Mouse (Mus musculus): ENCODE data around the gene B9d1.

B9d1 gene

DNA sequence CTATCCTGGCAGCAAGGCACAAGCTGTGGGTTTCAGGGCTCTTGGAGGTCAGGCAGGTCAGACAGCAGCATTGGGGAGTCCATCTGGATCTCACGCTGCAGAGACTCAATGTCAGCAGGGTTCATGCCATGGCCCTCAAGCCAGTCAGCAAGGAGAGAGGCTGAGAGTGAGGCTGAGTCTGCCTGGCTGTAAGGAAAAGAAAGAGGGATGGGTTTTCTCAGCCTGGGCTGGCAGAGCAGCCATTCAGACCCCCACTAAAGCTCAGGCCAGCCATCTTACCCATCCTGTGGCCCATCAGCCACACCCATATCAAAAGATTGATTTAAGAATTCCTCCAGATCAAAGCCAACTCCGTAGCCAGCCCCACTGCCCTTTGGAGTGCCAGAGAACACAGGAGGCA is 15.9 kb upstream of the B9d1 start:
- no peak for DNase-seq (ENCODE audit: extremely low spot score)

DNA sequence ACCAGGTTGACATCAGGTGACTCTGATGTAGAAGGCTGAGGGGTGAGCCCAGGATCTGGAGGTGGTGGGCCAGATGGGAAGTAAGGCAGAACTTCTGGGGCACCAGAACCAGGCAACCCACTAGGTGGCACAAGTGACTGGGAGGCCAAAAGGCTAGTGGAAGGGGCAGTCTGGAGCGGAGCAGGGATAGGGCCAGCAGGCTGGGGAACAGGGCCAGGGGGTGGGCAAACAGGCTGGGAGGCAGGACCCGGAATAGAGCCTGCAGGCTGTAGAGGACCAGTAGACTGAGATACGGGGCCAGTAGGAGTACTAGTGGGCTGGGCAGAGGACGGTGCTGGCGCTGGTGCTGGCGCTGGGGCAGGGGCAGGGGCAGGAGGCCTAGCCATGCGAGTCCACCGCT is 15.1 kb upstream of the B9d1 start:
- no peak for DNase-seq (ENCODE audit: extremely low spot score)

GRCm38 (mm10) chr11:61490944-61491520 is 13.9 kb upstream of the B9d1 start:
- DNase-seq (ENCODE audit: extremely low spot score), result no peak

DNA sequence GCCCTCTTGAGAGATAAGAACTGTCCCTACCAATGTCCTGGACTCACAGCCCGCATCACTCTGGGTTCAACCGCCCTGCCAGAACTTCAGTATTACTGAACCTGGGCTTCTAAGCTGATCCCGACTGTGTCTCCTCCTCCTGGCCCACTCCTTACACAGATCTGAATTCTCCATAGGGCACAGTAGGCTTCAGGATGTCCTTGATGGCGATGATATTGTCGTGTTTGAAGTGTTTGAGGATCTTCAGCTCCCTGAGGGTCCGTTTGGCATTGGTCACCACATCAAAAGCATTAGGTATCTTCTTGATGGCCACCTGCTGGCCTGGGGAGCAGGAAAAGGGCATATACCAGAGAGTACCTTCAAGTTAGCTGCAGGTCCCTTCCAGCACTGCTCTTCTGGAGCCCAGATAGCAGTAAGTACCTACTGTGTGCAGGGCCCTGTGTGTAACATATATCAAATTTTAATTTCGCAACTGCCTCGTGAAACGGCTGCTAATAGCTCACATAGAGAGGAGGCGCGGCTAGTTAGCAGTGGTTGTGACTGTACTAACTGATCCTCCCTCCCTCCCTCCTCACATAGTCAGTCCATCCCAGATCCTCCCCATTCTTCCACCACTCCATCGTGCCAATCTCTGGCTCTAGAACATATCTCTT is 12.1 kb upstream of the B9d1 start:
- no peak for DNase-seq (ENCODE audit: extremely low spot score)

DNA sequence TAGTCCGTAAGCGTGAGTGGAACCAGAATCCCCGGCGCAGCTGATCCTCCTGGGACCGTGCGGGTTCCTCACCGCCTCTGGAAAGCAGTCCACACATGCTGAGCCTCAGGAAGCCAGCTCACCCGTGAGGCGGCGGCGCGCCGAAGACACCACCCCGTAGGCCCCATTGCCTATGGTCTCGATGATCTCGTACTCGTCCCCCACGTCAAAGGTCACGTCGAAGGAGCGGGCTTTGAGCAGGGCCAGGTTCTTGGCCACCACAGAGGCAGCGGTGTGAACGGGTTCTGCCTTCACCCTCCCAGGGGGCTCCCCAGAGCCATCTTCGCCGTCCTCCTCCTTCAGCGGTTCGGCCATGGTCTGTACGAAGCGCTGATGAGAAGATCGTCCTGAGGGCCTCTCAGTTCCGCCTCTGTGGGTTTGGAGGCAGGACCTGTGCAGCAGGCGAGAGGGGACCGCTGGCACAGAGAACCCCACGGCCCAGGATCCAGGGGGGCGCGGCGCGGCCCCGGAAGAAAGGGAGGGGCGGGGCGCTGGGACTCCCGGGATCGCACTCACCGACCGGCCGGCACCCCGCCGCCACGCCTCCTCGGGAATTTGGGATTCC is 11.3 kb upstream of the B9d1 start:
- no peak for DNase-seq (ENCODE audit: extremely low spot score)

DNA sequence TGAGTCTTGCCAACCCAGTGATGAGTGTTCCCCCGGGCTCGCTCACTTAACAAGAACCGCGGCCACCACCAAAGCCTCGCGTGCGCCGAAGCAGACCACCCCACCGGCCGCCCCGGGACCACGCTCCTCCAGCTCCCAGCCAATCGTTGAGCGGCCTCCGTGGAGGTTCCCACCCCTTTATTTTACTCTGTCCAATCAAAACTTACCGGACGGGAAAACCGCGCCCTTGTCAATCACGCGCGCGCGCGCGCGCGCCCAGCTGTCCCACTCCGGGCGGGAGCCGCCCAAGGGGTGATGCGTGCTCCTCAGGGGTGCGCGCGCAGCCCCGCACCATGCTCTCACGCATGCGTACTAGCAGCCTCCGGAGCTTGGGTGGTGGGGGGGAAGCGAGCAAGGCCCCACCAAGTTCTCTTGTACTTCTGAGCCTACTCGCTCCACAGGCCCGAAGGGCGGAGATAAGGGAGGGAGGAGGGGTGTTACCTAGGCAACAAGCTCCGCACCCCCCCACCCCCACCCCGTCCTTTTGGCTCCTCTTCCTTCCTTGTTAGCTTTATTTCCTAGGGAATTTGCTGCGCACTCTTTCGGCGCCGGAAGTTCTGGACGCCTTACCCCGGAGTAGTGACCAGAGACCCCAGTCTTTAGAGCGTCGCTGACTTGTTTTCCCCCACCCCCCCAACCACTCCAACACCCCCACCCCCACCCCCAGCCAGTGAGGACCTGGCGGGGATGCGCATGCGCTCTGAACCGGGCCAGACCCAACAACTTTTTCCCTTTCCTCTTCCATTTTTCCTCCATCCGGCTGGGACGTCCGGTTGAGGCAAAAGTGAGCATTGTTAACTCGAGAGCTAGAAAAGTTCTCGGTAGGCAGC is 10.6 kb upstream of the B9d1 start, which contains the start of gene Mapk7:
TSS of gene Mapk7 (minus strand) at position 278 of the 869 bp plus-strand sequence.
- DNase-seq (ENCODE audit: extremely low spot score), result peak; percentile 99

DNA sequence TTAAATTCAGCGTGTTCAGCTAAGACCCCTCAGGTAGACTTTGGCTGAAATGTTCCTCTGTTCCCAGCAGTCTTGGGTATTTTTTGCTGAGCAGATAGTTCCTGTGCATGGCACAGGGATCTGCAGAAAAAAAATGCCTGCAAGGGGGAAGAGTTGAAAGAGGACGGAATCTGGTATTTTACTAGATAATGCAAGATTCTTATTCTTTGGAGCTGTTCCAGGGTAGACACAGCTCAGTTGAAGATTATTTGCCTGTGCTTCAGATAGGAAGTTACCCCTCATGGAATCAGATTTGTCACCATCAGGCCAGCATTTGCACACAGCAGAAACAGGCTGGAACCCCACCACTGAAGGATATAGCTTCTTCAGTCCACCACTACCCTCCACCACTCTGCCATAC is 9.4 kb upstream of the B9d1 start:
- DNase-seq (ENCODE audit: extremely low spot score), result no peak

- DNase-seq (ENCODE audit: extremely low spot score), result no peak
These were observed 7.5 kb upstream of the B9d1 start for GRCm38 (mm10) chr11:61497490-61497889.

GRCm38 (mm10) chr11:61498736-61499504 is 6.0 kb upstream of the B9d1 start:
- DNase-seq (ENCODE audit: extremely low spot score), result no peak

- DNase-seq (ENCODE audit: extremely low spot score), result no peak
These were observed 1.0 kb upstream of the B9d1 start for GRCm38 (mm10) chr11:61503933-61504332.

DNA sequence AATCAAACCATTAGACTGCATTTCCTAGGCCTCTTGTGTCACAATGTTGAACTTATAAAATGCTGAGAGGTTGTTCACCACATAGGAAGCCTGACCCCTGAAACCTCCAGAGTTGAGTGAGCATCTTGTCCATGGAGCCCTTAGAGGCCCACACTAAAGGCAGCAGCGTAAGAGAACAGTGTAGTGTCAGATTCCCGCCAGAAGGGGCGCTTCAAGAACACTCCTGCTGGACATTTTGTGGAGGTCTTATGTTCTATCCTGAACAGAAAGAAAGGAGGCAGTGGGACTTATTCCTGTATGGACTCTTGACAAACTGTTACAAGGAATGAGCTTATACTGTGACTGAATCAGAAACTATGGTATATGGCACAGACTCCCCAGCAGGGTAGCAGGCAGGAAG is 10.0 kb downstream of the B9d1 start:
- DNase-seq (ENCODE audit: extremely low spot score), result peak; percentile 49

GRCm38 (mm10) chr11:61517971-61518370 is 13.0 kb downstream of the B9d1 start:
- DNase-seq (ENCODE audit: extremely low spot score), result no peak

- DNase-seq (ENCODE audit: extremely low spot score), result no peak
These were observed 13.9 kb downstream of the B9d1 start for GRCm38 (mm10) chr11:61518871-61519270.

DNA sequence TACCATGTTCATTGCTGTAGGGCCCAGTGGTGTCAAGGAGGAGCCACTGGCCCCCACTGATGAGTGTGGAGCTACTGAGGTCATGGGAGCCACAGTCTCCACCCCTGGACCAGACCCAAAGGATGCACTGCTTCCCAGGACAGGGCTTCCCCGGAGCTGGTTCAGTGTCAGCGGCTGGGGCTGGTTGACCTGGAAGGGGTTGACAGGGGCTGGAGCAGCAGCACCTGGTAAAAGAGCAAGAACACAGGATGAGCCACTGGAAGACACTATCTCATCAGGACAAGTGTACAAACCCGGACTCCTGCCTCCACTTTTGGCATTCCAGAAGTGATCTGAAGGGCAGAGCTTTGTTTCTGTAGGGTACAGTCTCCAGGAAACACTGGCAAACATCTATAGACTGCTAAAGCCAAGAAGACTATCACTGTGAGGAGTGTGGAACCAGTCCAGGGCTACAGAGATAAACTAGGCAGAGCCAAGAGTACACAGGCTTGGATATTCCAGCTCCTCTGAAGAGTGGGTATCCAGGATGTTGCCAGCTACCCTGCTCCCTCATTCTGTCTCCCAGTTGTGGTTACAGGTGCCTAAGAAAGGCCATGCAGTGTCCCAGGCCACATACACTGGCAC is 14.7 kb downstream of the B9d1 start:
- DNase-seq (ENCODE audit: extremely low spot score), result no peak

DNA sequence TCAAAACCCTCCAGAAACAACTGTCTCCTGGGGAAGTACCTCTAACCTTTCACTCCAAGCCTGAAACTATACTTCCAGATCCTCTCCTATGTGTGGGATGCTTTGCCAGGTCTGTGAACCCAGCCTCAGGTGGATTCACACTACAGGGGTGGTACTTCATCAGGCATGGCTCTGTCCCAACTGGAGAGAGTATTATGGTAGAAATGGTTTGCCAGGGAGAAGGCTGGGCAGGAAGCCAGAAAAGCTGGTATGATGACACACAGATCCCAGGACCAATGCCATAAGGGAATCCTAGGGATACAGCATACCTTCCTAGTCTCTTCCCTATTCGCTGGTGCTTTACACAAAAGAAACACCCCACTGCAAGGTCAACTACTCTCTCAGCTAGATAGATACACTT is 21.9 kb downstream of the B9d1 start:
- no peak for DNase-seq (ENCODE audit: extremely low spot score)

GRCm38 (mm10) chr11:61529268-61529713 is 24.3 kb downstream of the B9d1 start:
- DNase-seq (ENCODE audit: extremely low spot score), result peak; percentile 5

DNA sequence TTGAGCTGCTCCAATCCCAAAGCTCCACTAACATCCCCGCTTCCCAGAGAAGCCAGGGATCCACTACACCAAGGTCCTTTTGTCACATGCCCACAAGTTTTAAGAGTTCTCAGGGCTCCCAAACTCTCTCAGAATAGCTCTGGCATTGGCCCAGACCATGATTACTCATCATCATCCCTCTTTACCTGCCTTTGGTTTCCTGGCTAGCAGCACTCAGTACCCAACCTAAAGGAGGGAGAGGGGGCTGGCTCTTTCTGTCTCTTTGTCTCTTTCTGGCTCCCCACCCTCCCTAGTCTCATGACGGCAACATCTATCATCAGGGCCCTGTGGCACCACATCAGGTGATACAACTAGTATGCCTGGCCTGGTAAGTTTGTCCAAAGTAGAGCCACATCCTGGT is 27.9 kb downstream of the B9d1 start:
- no peak for DNase-seq (ENCODE audit: extremely low spot score)

DNA sequence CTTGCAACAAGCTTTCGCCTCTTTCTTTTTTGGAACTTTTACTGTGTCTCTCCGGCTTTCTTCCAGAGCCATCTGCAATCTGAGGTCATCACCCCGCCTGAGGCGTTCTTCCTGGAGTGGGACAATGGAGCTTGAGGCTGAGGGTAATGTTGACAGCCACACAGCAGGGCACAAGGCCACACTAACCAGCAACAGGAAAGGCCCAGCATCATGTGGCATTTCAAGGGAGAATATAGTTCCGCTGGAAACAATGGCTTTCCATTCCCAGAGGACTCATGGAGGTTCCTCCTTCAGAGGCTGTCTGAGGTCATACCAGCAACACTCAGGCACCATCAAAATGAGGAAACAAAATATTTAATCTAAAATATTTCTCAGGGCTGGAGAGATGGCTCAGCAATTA is 28.6 kb downstream of the B9d1 start:
- DNase-seq (ENCODE audit: extremely low spot score), result peak; percentile 28

DNA sequence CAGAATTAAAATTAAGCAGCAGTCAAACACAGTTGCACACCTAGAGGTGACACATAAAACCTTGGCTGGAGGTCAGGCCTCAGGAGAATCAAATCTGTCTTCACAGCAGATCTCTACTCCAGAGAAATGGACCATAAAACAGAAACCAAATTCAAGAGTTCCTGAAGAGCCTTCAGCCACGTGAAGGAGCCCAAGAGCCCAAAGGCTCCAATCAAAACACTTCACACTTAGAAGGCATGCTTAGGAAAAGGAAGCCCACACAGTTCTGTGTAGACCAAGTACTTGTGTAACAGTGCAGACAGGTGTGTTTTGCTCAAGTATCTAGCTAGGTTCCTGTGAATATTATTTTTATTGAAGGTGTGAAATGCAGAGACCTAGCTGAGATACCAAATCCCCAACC is 30.6 kb downstream of the B9d1 start:
- no peak for DNase-seq (ENCODE audit: extremely low spot score)

GRCm38 (mm10) chr11:61536952-61537351 is 32.0 kb downstream of the B9d1 start:
- no peak for DNase-seq (ENCODE audit: extremely low spot score)

DNA sequence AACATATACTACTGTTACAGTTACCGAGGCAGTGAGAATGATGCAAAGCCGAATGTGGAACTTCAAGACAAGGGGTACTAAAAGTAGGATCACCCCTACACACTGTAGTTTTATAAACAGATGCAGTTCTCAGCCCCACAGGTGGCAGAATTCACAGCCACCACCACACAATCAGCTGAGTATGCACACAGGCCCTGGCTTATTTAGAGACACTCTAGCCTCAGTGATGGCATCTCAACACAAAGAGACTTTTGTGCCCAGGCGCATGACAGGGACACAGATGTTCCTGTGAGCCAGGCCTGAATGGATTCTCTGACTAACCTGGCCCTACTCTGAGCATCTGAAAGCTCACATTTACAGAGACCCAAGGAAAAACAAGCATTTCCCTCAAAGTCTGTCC is 32.4 kb downstream of the B9d1 start:
- no peak for DNase-seq (ENCODE audit: extremely low spot score)
